Mouse (Mus musculus): Measurements from ENCODE around the gene Olfr1354. TPM values are rescaled to one million over a fixed set of nuclear protein-coding genes. Genes with fewer than 3 reads are reported as not detected.
"Not testable (repeated sequence)": the region's sequence is repeated elsewhere in the genome, so short reads cannot be mapped to it uniquely, and the experiment has no call there.

The Olfr1354 gene
- polyA plus RNA-seq (2016; fragmentation: Nextera tagmentation; extraction: Ambion mirVana), result not detected in 2 replicates

DNA sequence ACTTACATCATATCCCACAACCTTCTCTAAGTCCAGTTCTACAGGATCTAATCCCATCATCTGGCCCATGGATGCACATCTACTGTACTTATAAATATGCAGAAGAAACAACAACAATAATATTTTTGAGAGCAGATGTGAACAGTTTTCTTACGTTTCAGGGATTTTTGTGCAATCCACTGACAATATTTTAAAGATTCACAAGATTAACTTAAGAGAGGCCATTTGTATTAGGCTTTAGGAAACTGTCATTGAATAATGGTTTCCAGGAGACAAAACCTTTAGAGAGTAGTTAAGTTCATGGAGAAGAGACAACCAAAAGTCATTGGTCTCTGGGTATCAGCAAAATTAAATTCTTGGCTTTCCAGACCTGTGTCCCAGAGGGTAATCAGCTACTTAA lies at the start of gene Olfr1354:
Gene Olfr1354 (plus strand): TSS at position 301 of the 400 bp plus-strand sequence.
- H3K36me3 ChIP-seq; H3K4me1 ChIP-seq (replicated peaks); H3K9ac ChIP-seq; H3K4me2 ChIP-seq; H3K27ac ChIP-seq (ENCODE audit: poor library complexity, severe bottlenecking); H3K27me3 ChIP-seq (replicated peaks); ATAC-seq (ENCODE audit: insufficient number of reproducible peaks, low FRiP score); H3K9me3 ChIP-seq (replicated peaks); H3K4me3 ChIP-seq: not testable (repeated sequence)
- 60% methylated on average over 1 of the region's 1 CpGs for WGBS

DNA sequence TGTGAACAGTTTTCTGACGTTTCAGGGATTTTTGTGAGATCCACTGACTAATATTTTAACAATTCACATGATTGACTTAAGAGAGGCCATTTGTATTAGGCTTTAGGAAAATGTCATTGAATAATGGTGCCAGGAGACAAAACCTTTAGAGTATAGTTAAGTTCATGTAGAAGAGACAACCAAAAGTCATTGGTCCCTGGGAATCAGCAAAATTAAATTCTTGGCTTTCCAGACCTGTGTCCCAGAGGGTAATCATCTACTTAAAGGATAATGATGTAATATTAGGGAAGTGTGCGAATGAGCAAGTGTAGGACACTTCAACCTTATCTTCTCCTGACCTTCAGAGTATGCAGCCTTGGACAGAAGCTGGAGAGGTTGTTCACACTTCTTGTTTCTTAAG lies 37.7 kb upstream of the Olfr1354 start, which contains the start of gene Olfr1355:
Gene Olfr1355 (plus strand): TSS at position 301 of the 400 bp plus-strand sequence.
- H3K4me1 ChIP-seq (replicated peaks), result no peaks in the 10 kb centered on the region
- H3K9ac ChIP-seq, result no peak within 1 kb of the TSS
- WGBS, result 56% methylated on average over 2 of the region's 2 CpGs
- H3K27me3 ChIP-seq (replicated peaks), result no peaks in the 10 kb centered on the region
- H3K4me3 ChIP-seq, result no peak within 1 kb of the TSS
- H3K9me3 ChIP-seq (replicated peaks), result peaks cover 10% of the 10 kb centered on the region
- no peak within 1 kb of the TSS for H3K27ac ChIP-seq (ENCODE audit: poor library complexity, severe bottlenecking)
- no peak for ATAC-seq (ENCODE audit: insufficient number of reproducible peaks, low FRiP score)
- no peak within 1 kb of the TSS for H3K4me2 ChIP-seq
- no peaks in the 10 kb centered on the region for H3K36me3 ChIP-seq

DNA sequence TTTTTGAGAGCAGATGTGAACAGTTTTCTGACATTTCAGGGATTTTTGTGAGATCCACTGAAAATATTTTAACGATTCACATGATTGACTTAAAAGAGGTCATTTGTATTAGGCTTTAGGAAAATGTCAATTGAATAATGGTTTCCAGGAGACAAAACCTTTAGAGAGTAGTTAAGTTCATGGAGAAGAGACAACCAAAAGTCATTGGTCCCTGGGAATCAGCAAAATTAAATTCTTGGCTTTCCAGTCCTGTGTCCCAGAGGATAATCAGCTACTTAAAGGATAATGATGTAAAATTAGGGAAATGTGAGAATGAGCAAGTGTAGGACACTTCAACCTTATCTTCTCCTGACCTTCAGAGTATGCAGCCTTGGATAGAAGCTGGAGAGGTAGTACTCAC lies 37.4 kb downstream of the Olfr1354 start, which contains the start of gene Olfr8:
Gene Olfr8 (plus strand): TSS at position 301 of the 400 bp plus-strand sequence.
- not testable (repeated sequence) for H3K27me3 ChIP-seq (replicated peaks); H3K27ac ChIP-seq (ENCODE audit: poor library complexity, severe bottlenecking); H3K36me3 ChIP-seq; H3K4me1 ChIP-seq (replicated peaks); H3K9ac ChIP-seq; H3K9me3 ChIP-seq (replicated peaks); ATAC-seq (ENCODE audit: insufficient number of reproducible peaks, low FRiP score); H3K4me3 ChIP-seq; H3K4me2 ChIP-seq
- 75% methylated on average over 1 of the region's 1 CpGs for WGBS

DNA sequence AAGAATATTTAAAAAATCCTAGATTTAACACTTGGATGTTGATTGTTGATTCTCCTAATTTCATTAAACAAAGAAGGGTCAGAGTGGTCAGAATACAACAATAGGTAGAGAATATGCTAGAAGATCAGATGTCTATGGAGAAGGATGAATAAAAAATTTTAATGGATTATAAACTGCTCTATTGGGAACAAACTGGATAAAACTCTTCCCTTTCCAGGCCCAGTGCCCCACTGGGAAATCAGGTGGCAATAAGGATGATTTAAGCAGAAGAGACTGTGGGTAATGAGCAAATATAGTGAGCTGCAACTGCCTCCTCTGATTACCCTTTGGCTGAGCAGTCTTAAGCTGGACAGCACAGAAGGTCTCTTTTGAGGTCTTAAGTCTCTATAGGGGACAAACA lies 50.0 kb downstream of the Olfr1354 start, which contains the start of gene Olfr1353:
Gene Olfr1353 (plus strand): TSS at position 301 of the 400 bp plus-strand sequence.
- not testable (repeated sequence) for H3K4me3 ChIP-seq

More for the DNA sequence above, 50.0 kb downstream of the Olfr1354 start, which contains the start of gene Olfr1353:
- H3K27me3 ChIP-seq (replicated peaks); H3K4me2 ChIP-seq; H3K36me3 ChIP-seq; H3K4me1 ChIP-seq (replicated peaks); H3K9me3 ChIP-seq (replicated peaks); ATAC-seq (ENCODE audit: insufficient number of reproducible peaks, low FRiP score); H3K9ac ChIP-seq; H3K27ac ChIP-seq (ENCODE audit: poor library complexity, severe bottlenecking): not testable (repeated sequence)

Other genes starting within 250 kb of the Olfr1354 start
- not detected in 2 replicates for gene Casp14, start 194.9 kb upstream of the Olfr1354 start, polyA plus RNA-seq (2016; fragmentation: Nextera tagmentation; extraction: Ambion mirVana)
- gene Ccdc105, start 160.1 kb upstream of the Olfr1354 start, polyA plus RNA-seq (2016; fragmentation: Nextera tagmentation; extraction: Ambion mirVana), result not detected in 2 replicates
- gene Slc1a6, start 132.7 kb upstream of the Olfr1354 start, polyA plus RNA-seq (2016; fragmentation: Nextera tagmentation; extraction: Ambion mirVana), result 0.66 and 0.72 TPM in 2 replicates
- not detected in 2 replicates for gene Olfr1356, start 61.0 kb upstream of the Olfr1354 start, polyA plus RNA-seq (2016; fragmentation: Nextera tagmentation; extraction: Ambion mirVana)
- not detected in 2 replicates for gene Olfr1355, start 37.6 kb upstream of the Olfr1354 start, polyA plus RNA-seq (2016; fragmentation: Nextera tagmentation; extraction: Ambion mirVana)
- not detected in 2 replicates for gene Olfr8, start 37.5 kb downstream of the Olfr1354 start, polyA plus RNA-seq (2016; fragmentation: Nextera tagmentation; extraction: Ambion mirVana)
- not detected in 2 replicates for gene Olfr1353, start 50.1 kb downstream of the Olfr1354 start, polyA plus RNA-seq (2016; fragmentation: Nextera tagmentation; extraction: Ambion mirVana)
- not detected in 2 replicates for gene Olfr1352, start 67.9 kb downstream of the Olfr1354 start, polyA plus RNA-seq (2016; fragmentation: Nextera tagmentation; extraction: Ambion mirVana)
- not detected in 2 replicates for gene Olfr1351, start 99.3 kb downstream of the Olfr1354 start, polyA plus RNA-seq (2016; fragmentation: Nextera tagmentation; extraction: Ambion mirVana)
- not detected in 2 replicates for gene Olfr57, start 115.6 kb downstream of the Olfr1354 start, polyA plus RNA-seq (2016; fragmentation: Nextera tagmentation; extraction: Ambion mirVana)
- 19.8 and 20.5 TPM in 2 replicates for gene 2610008E11Rik, start 184.4 kb downstream of the Olfr1354 start, polyA plus RNA-seq (2016; fragmentation: Nextera tagmentation; extraction: Ambion mirVana)
- gene Vmn2r80, start 235.6 kb downstream of the Olfr1354 start, polyA plus RNA-seq (2016; fragmentation: Nextera tagmentation; extraction: Ambion mirVana), result not detected in 2 replicates

All from heart, embryonic 12.5 days (tissue).